Comparison of ENCODE assay signal across 7 mouse cellular contexts in the genomic region with DNA sequence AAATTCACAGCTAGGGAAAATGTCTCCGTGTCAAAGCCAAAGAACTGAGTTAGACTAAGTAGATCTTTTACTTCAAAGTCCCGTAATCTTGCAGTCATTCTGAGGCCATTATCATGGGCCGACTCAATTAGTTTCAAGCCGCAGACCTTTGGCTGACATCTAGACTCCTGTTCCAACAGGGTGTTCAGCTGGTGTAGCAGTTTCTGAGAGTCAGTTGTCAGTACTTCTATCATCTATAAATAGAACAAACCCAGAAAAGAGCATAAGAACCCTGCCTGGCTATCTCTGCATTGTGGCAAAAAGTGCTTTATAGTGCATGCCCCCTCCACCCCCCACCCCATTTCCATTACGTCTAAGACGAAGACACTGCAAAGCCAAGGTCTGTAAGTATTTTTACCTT. TPM values are rescaled to one million over a fixed set of nuclear protein-coding genes. Genes with fewer than 3 reads are reported as not detected.
DNase-seq lines count a peak whose midpoint lies in the region; ATAC-seq and TF ChIP-seq lines count a peak whose summit lies in the region.

No protein-coding gene starts in this region.

- peaks cover 25% of the 10 kb centered on the region for H3K36me3 ChIP-seq in liver, adult 2 months (ENCODE audit: control insufficient read depth, insufficient read depth, low read length)
- peaks cover 3% of the 10 kb centered on the region; the same call in 1 of the 2 replicates for H3K36me3 ChIP-seq in hindbrain, embryonic 15.5 days
- H3K36me3 ChIP-seq in neural tube, embryonic 15.5 days, result 0 out of 2 replicates have a peak, but pooled peaks cover 10% of the 10 kb centered on the region

- 74% methylated on average over 6 of the region's 6 CpGs for WGBS in liver, adult 2 months
- WGBS in hindbrain, embryonic 15.5 days, result 78% methylated on average over 6 of the region's 6 CpGs
- WGBS in neural tube, embryonic 15.5 days, result 67% methylated on average over 6 of the region's 6 CpGs

- H3K9me3 ChIP-seq in hindbrain, embryonic 15.5 days, result no peaks in the 10 kb centered on the region
- no peaks in the 10 kb centered on the region for H3K9me3 ChIP-seq in neural tube, embryonic 15.5 days (replicated peaks)

- no peak for TF ChIP-seq CTCF in liver, adult 2 months (IDR thresholded peaks at IDR 0.05; ENCODE audit: low read depth, low read length)
- TF ChIP-seq CTCF in embryonic fibroblast, embryonic 13.5 days (IDR thresholded peaks at IDR 0.05; ENCODE audit: borderline replicate concordance, insufficient read depth, low read length), result no peak

- peaks cover 4% of the 10 kb centered on the region; the same call in 1 of the 2 replicates for H3K4me1 ChIP-seq in liver, adult 2 months (ENCODE audit: control insufficient read depth, insufficient read depth, low read length)
- peaks cover 8% of the 10 kb centered on the region for H3K4me1 ChIP-seq in embryonic fibroblast, embryonic 13.5 days (ENCODE audit: control insufficient read depth, insufficient read depth, low read length)
- peaks cover 12% of the 10 kb centered on the region; the same call in 1 of the 2 replicates for H3K4me1 ChIP-seq in hindbrain, embryonic 15.5 days (replicated peaks)
- H3K4me1 ChIP-seq in neural tube, embryonic 15.5 days, result peaks cover 12% of the 10 kb centered on the region

- no peaks in the 10 kb centered on the region for H3K79me2 ChIP-seq in liver, adult 2 months (ENCODE audit: control insufficient read depth, insufficient read depth, low read length)

- H3K9ac ChIP-seq in liver, adult 2 months (ENCODE audit: low read depth, low read length), result no peak overlapping the region
- no peak overlapping the region for H3K9ac ChIP-seq in hindbrain, embryonic 15.5 days
- H3K9ac ChIP-seq in neural tube, embryonic 15.5 days (replicated peaks), result no peak overlapping the region

- H3K4me3 ChIP-seq in liver, adult 2 months (ENCODE audit: insufficient read depth, low read depth, low read length), result peak overlapping the region; percentile 81; the same call in 1 of the 2 replicates
- H3K4me3 ChIP-seq in embryonic fibroblast, embryonic 13.5 days (ENCODE audit: insufficient read depth, low read length), result peak overlapping the region; percentile 97
- H3K4me3 ChIP-seq in hindbrain, embryonic 15.5 days, result no peak overlapping the region
- no peak overlapping the region for H3K4me3 ChIP-seq in neural tube, embryonic 15.5 days (replicated peaks)

- H3K27ac ChIP-seq in liver, adult 2 months (replicated peaks; ENCODE audit: insufficient read depth, low read depth, low read length), result no peak overlapping the region
- H3K27ac ChIP-seq in embryonic fibroblast, embryonic 13.5 days (ENCODE audit: insufficient read depth, low read length), result no peak overlapping the region
- no peak overlapping the region for H3K27ac ChIP-seq in hindbrain, embryonic 15.5 days (replicated peaks)
- H3K27ac ChIP-seq in neural tube, embryonic 15.5 days (replicated peaks), result no peak overlapping the region

- no peak for TF ChIP-seq POLR2A in liver, adult 2 months (IDR thresholded peaks at IDR 0.05; ENCODE audit: extremely low read depth, insufficient read depth, low read length)
- no peak for TF ChIP-seq POLR2A in embryonic fibroblast, embryonic 13.5 days (IDR thresholded peaks at IDR 0.05; ENCODE audit: low read depth, low read length)

- no peaks in the 10 kb centered on the region for H3K27me3 ChIP-seq in liver, adult 2 months (ENCODE audit: control insufficient read depth, insufficient read depth, low read length)
- no peaks in the 10 kb centered on the region for H3K27me3 ChIP-seq in hindbrain, embryonic 15.5 days
- H3K27me3 ChIP-seq in neural tube, embryonic 15.5 days (replicated peaks), result no peaks in the 10 kb centered on the region

- DNase-seq in liver, adult 2 months (ENCODE audit: extremely low read depth, low read depth, low spot score), result peak; percentile 8
- DNase-seq in liver, result no peak
- DNase-seq in adrenal gland, adult (ENCODE audit: inconsistent age in 2 of 2, low spot score in 1 of 2), result no peak
- no peak for DNase-seq in B cell, adult 2 months

- no peak for ATAC-seq in hindbrain, embryonic 15.5 days (ENCODE audit: low FRiP score, low read depth)
- ATAC-seq in neural tube, embryonic 15.5 days (ENCODE audit: low FRiP score), result no peak

- peak overlapping the region; percentile 78 for H3K4me2 ChIP-seq in hindbrain, embryonic 15.5 days
- H3K4me2 ChIP-seq in neural tube, embryonic 15.5 days, result peak overlapping the region; percentile 86

RNA-seq across cellular contexts. Expression of a gene that starts 1.3 kb away (rescaled TPM):
- 24.8 and 31.0 TPM in 2 replicates for total RNA-seq in liver, adult 2 months (2014; rRNA removed)
- polyA plus RNA-seq in liver, adult 2 months (2012; rRNA removed), result 5.4 and 6.2 TPM in 2 replicates
- polyA plus RNA-seq in embryonic fibroblast, embryonic 13.5 days (2011; ENCODE audit: insufficient read length, low read depth, missing spikeins), result 427 and 623 TPM in 2 replicates
- 36.8 and 39.3 TPM in 2 replicates for polyA plus RNA-seq in hindbrain, embryonic 15.5 days (2015; fragmentation: Nextera tagmentation; extraction: Ambion mirVana)
- 40.0 and 43.3 TPM in 2 replicates for polyA plus RNA-seq in neural tube, embryonic 15.5 days (2015; fragmentation: Nextera tagmentation; extraction: Ambion mirVana)

RNA-seq across cellular contexts. Expression of a gene that starts 20.4 kb away (rescaled TPM):
- 31.6 and 34.9 TPM in 2 replicates for total RNA-seq in liver, adult 2 months (2014; rRNA removed)
- 11.6 and 17.7 TPM in 2 replicates for polyA plus RNA-seq in liver, adult 2 months (2012; rRNA removed)
- polyA plus RNA-seq in embryonic fibroblast, embryonic 13.5 days (2011; ENCODE audit: insufficient read length, low read depth, missing spikeins), result 96.4 and 104 TPM in 2 replicates
- polyA plus RNA-seq in hindbrain, embryonic 15.5 days (2015; fragmentation: Nextera tagmentation; extraction: Ambion mirVana), result 60.3 and 65.9 TPM in 2 replicates
- polyA plus RNA-seq in neural tube, embryonic 15.5 days (2015; fragmentation: Nextera tagmentation; extraction: Ambion mirVana), result 54.4 and 73.8 TPM in 2 replicates

RNA-seq across cellular contexts. Expression of a gene that starts 20.6 kb away (rescaled TPM):
- total RNA-seq in liver, adult 2 months (2014; rRNA removed), result 0.18 and 0.87 TPM in 2 replicates
- 0.02 and 0.10 TPM in 2 replicates for polyA plus RNA-seq in liver, adult 2 months (2012; rRNA removed)
- polyA plus RNA-seq in embryonic fibroblast, embryonic 13.5 days (2011; ENCODE audit: insufficient read length, low read depth, missing spikeins), result 30.9 and 42.8 TPM in 2 replicates
- polyA plus RNA-seq in hindbrain, embryonic 15.5 days (2015; fragmentation: Nextera tagmentation; extraction: Ambion mirVana), result 8.1 and 9.4 TPM in 2 replicates
- polyA plus RNA-seq in neural tube, embryonic 15.5 days (2015; fragmentation: Nextera tagmentation; extraction: Ambion mirVana), result 5.0 and 13.3 TPM in 2 replicates

RNA-seq across cellular contexts. Expression of a gene that starts 58.8 kb away (rescaled TPM):
- total RNA-seq in liver, adult 2 months (2014; rRNA removed), result 43.6 and 49.8 TPM in 2 replicates
- 17.5 and 18.2 TPM in 2 replicates for polyA plus RNA-seq in liver, adult 2 months (2012; rRNA removed)
- polyA plus RNA-seq in embryonic fibroblast, embryonic 13.5 days (2011; ENCODE audit: insufficient read length, low read depth, missing spikeins), result 57.3 and 70.6 TPM in 2 replicates
- 55.8 and 58.2 TPM in 2 replicates for polyA plus RNA-seq in hindbrain, embryonic 15.5 days (2015; fragmentation: Nextera tagmentation; extraction: Ambion mirVana)
- 55.3 and 66.0 TPM in 2 replicates for polyA plus RNA-seq in neural tube, embryonic 15.5 days (2015; fragmentation: Nextera tagmentation; extraction: Ambion mirVana)

Comparison
In these comparisons a context has a peak if more than half of its experiments do, and no peak if none do; other contexts are left out.
1. H3K4me3 ChIP-seq: peak in liver, adult 2 months (single experiment) and embryonic fibroblast, embryonic 13.5 days (single experiment); none in hindbrain, embryonic 15.5 days (single experiment) and neural tube, embryonic 15.5 days (single experiment).